Mouse (Mus musculus) naive thymus-derived CD4-positive, alpha-beta T cell, adult 5 months (primary cell): Measurements from ENCODE around the gene Rarb. TPM values are rescaled to one million over a fixed set of nuclear protein-coding genes. Genes with fewer than 3 reads are reported as not detected.

Source experiments
- polyA plus RNA-seq: library from polyadenylated mRNA; unstranded; fragments of 100-300 nt; shearing (Covaris generic); gene quantifications from one replicate; pipeline ENCODE4 v1.2.1, GENCODE M21; 2017

The Rarb gene
- not detected for polyA plus RNA-seq

GRCm38 (mm10) chr14:16818602-16819250, at the start of gene Rarb:
Gene Rarb, minus strand, starts transcription at chr14:16819156.

